Mouse (Mus musculus) heart, adult 2 months (tissue): Measurements from ENCODE around the gene Gm27029. TPM values are rescaled to one million over a fixed set of nuclear protein-coding genes. Genes with fewer than 3 reads are reported as not detected.
A peak's percentile ranks its signal among the peaks of the same experiment; 100 is the strongest.

Experiments
- DNase-seq, 2 experiments: peaks; one replicate each; pipeline ENCODE4 v3.0.0; 2021
- H3K27ac ChIP-seq: fragments of 200-600 bp; 2 replicates; pipeline ENCODE4 v1.8.1; 2022
- H3K27me3 ChIP-seq: fragments of 200-500 bp; 2 replicates; pipeline ENCODE4 v1.6.1; 2012; ENCODE audit warnings: mild to moderate bottlenecking, low read length, inconsistent platforms, mixed read lengths; ENCODE audit not compliant: control insufficient read depth, insufficient read depth
- H3K36me3 ChIP-seq: fragments of 200-500 bp; 2 replicates; pipeline ENCODE4 v1.6.1; 2012; ENCODE audit warnings: low read length, inconsistent platforms; ENCODE audit not compliant: control insufficient read depth, insufficient read depth
- H3K4me1 ChIP-seq: fragments of 200-500 bp; 2 replicates; pipeline ENCODE4 v1.6.1; 2011; ENCODE audit warnings: low read length; ENCODE audit not compliant: control insufficient read depth, insufficient read depth
- H3K4me3 ChIP-seq: fragments of 200-600 bp; 2 replicates; pipeline ENCODE4 v1.8.1; 2022
- H3K79me2 ChIP-seq: fragments of 200-500 bp; replicated peaks from 2 replicates; pipeline ENCODE4 v1.6.1; 2012; ENCODE audit warnings: mild to moderate bottlenecking, inconsistent platforms, low read length, moderate library complexity, mixed read lengths; ENCODE audit not compliant: control insufficient read depth, insufficient read depth
- H3K9ac ChIP-seq: fragments of 200-500 bp; 2 replicates; pipeline ENCODE4 v1.6.1; 2012; ENCODE audit warnings: low read depth, mild to moderate bottlenecking, control low read depth, inconsistent platforms, low read length, mixed read lengths
- CTCF ChIP-seq: fragments of 200-600 bp; IDR thresholded peaks from 2 replicates; pipeline ENCODE4 v1.8.1; 2022; ENCODE audit warnings: antibody characterized with exemption, mild to moderate bottlenecking, moderate library complexity
- EP300 ChIP-seq: fragments of 200-500 bp; IDR thresholded peaks from 2 replicates; pipeline ENCODE4 v1.6.1; 2011; ENCODE audit warnings: low read depth, low read length, control low read depth; ENCODE audit not compliant: insufficient read depth
- POLR2A ChIP-seq: fragments of 200-500 bp; IDR thresholded peaks from 2 replicates; pipeline ENCODE4 v1.6.1; 2011; ENCODE audit warnings: mild to moderate bottlenecking, low read depth, low read length, control low read depth; ENCODE audit not compliant: insufficient read depth
- WGBS: fragments of 180-500 bp; shearing (Covaris S2); methylation state at CpG from one replicate; pipeline ENCODE4 v1.1.7; 2018; 5-methylcytosine and 5-hydroxymethylcytosine counted together
- intact Hi-C: fragments of 180-260 bp; cut with DNase I; formaldehyde crosslinking; loops from one replicate; pipeline ENCODE4 v1.15.1; 2025
- polyA plus RNA-seq: library from polyadenylated mRNA; depleted of rRNA; stranded (reverse); fragments of >200 nt; gene quantifications from 2 replicates; pipeline ENCODE4 v1.2.3, GENCODE M21; 2012
- total RNA-seq, 2 experiments: library from RNA; stranded (reverse); gene quantifications; 2 replicates each; pipeline ENCODE4 v1.2.3; 2021

Gm27029 gene
- total and polyA plus RNA-seq, 3 experiments: 1.3 to 10.2 (median 5.1) TPM

- H3K4me3 ChIP-seq: no peak overlapping the region
- TF ChIP-seq CTCF (no peak), EP300 (no peak), POLR2A (no peak)
- 84% methylated on average over 4 of the region's 4 CpGs for WGBS
- H3K79me2 ChIP-seq: no peaks in the 10 kb centered on the region
- H3K36me3 ChIP-seq: no peaks in the 10 kb centered on the region; the same call in 1 of the 2 replicates
- H3K9ac ChIP-seq: no peak overlapping the region
- intact Hi-C loops: no loop called here
- H3K27me3 ChIP-seq: no peaks in the 10 kb centered on the region
- H3K4me1 ChIP-seq: no peaks in the 10 kb centered on the region
- no peak overlapping the region for H3K27ac ChIP-seq
- no peak for DNase-seq
Observed at GRCm38 (mm10) chr11:101436916-101437315, 12.3 kb upstream of the Gm27029 start.

- intact Hi-C loops: no loop called here
- no peak overlapping the region for H3K4me3 ChIP-seq
- TF ChIP-seq CTCF: no peak
- TF ChIP-seq EP300: no peak
- TF ChIP-seq POLR2A: no peak
- H3K36me3 ChIP-seq: no peaks in the 10 kb centered on the region; the same call in 1 of the 2 replicates
- H3K9ac ChIP-seq: no peak overlapping the region
- no peak for DNase-seq
- no peak overlapping the region for H3K27ac ChIP-seq
- 68% methylated on average over 4 of the region's 4 CpGs for WGBS
- H3K79me2 ChIP-seq: no peaks in the 10 kb centered on the region
- H3K27me3 ChIP-seq: no peaks in the 10 kb centered on the region
- no peaks in the 10 kb centered on the region for H3K4me1 ChIP-seq
Observed at GRCm38 (mm10) chr11:101435831-101436230, 11.2 kb upstream of the Gm27029 start.

GRCm38 (mm10) chr11:101433396-101433795, 8.8 kb upstream of the Gm27029 start:
- no peaks in the 10 kb centered on the region for H3K4me1 ChIP-seq
- TF ChIP-seq CTCF: no peak
- TF ChIP-seq EP300: no peak
- no peak for TF ChIP-seq POLR2A
- no peak overlapping the region for H3K4me3 ChIP-seq
- H3K79me2 ChIP-seq: no peaks in the 10 kb centered on the region
- intact Hi-C loops: no loop called here
- no peaks in the 10 kb centered on the region; the same call in 1 of the 2 replicates for H3K36me3 ChIP-seq
- H3K27me3 ChIP-seq: no peaks in the 10 kb centered on the region
- 78% methylated on average over 13 of the region's 13 CpGs for WGBS
- H3K9ac ChIP-seq: no peak overlapping the region
- DNase-seq: no peak
- no peak overlapping the region for H3K27ac ChIP-seq

DNA sequence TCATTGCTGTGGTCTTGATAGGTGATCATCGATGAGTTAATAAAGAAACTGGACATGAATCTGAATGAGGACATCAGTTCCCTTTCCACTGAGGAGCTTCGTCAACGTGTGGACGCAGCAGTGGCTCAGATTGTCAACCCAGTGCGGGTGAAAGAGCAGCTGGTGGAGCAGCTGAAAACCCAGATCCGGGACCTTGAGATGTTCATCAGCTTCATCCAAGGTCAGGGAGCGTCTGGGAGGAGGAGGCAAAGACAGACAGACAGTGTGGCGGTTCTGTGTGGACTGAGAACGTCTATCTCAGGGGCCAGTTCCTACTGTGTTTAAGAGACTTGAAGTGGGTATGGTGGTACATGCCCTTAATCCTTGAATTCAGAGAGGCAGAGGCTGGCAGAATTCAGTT, 6.7 kb upstream of the Gm27029 start:
- H3K9ac ChIP-seq: no peak overlapping the region
- 89% methylated on average over 9 of the region's 9 CpGs for WGBS
- no peak for DNase-seq
- peaks cover 2% of the 10 kb centered on the region for H3K36me3 ChIP-seq
- H3K79me2 ChIP-seq: no peaks in the 10 kb centered on the region
- no peak overlapping the region for H3K27ac ChIP-seq
- TF ChIP-seq POLR2A (no peak), CTCF (no peak), EP300 (no peak)
- H3K4me1 ChIP-seq: peaks cover under 1% of the 10 kb centered on the region; the same call in 1 of the 2 replicates
- intact Hi-C loops: no loop called here
- no peaks in the 10 kb centered on the region for H3K27me3 ChIP-seq
- H3K4me3 ChIP-seq: no peak overlapping the region

GRCm38 (mm10) chr11:101426165-101426564, 1.6 kb upstream of the Gm27029 start:
- 21% methylated on average over 8 of the region's 8 CpGs for WGBS
- no peak for TF ChIP-seq CTCF
- TF ChIP-seq EP300: no peak
- no peak for TF ChIP-seq POLR2A
- Histone ChIP-seq H3K27me3 (no peaks in the 10 kb centered on the region), H3K36me3 (peaks cover 4% of the 10 kb centered on the region; the same call in 1 of the 2 replicates), H3K4me3 (peak overlapping the region; percentile 95), H3K27ac (no peak overlapping the region), H3K9ac (no peak overlapping the region), H3K79me2 (0 out of 2 replicates have a peak, but pooled peaks cover 1% of the 10 kb centered on the region), H3K4me1 (peaks cover 8% of the 10 kb centered on the region)
- no peak for DNase-seq
- intact Hi-C loops: loop anchor here (2.0 kb wide), 1 partner anchor 15 kb away; no protein-coding TSS in a partner anchor

DNA sequence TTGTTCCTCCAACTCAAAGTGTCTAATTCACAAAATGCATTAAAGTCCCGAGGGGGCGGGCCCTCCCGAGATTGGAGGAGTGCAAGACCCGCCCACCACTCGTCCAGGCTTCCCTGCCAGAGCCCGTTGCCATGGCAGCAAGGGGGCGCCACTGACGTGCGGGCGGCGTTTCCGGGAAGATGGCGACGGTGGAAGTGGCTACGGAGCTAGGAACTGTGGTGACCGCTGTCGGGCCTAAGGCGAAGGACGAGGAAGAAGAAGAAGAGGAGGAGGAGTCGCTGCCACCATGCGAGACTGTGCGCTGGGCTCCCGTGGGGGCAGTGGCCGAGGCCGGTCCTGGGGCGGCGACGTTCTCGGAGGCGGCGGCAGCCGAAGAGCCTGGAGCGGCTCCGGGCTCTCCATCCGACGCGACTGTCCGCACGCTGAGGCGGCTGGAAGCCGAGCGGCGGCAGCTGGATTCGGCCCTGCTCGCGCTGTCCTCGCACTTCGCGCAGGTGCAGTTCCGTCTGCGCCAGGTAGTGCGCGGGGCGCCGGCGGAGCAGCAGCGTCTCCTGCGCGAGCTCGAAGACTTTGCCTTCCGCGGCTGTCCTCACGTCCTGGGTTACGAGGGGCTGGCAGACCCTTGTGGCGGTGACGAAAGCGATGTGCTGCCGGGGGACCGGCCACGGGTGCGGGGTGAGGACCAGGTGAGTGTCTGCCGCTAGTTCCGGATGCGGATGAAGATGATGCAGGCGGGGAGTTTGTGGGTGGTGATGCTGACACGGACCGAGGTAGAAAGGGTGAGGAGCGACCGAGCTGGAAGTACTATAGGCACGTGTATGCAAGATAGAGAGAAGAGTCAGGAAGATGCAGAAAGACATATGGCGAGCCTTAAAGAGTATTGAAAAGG, 573 bp upstream of the Gm27029 start, which contains the start of the genes Rundc1 and Ptges3l:
TSS of gene Rundc1 (plus strand) at position 161 of the 889 bp plus-strand sequence.
TSS of gene Ptges3l (minus strand) at position 409 of the 889 bp plus-strand sequence.
- TF ChIP-seq POLR2A (peak; percentile 81), EP300 (no peak), CTCF (peak; percentile 39)
- Histone ChIP-seq H3K27ac (peak within 1 kb of the TSS; percentile 91), H3K4me1 (peaks cover 8% of the 10 kb centered on the region), H3K9ac (peak within 1 kb of the TSS; percentile 91), H3K27me3 (no peaks in the 10 kb centered on the region), H3K36me3 (peaks cover 4% of the 10 kb centered on the region; the same call in 1 of the 2 replicates), H3K4me3 (peak within 1 kb of the TSS; percentile 95), H3K79me2 (0 out of 2 replicates have a peak, but pooled peaks cover 1% of the 10 kb centered on the region)
- intact Hi-C loops: no loop called here
- peak; percentile 98 to 99 for DNase-seq
- under 1% methylated on average over 81 of the region's 81 CpGs for WGBS
